Mouse (Mus musculus): ENCODE measurements at regions not wholly inside any gene's neighbourhood (a gene's known extent, or its start where the extent isn't known, plus 50 kb on each side); places are given as distances from the start of the nearest gene placed in this dataset.

- TF ChIP-seq GATA1 (IDR thresholded peaks at IDR 0.05; ENCODE audit: low read length) (no peak), TAL1 (IDR thresholded peaks at IDR 0.05; ENCODE audit: low read length) (no peak)
Observed at GRCm38 (mm10) chr12:109950632-109951031, 328.2 kb upstream of the Dio3 start.

All from erythroblast, embryonic 14.5 days (primary cell).